Mouse (Mus musculus): ENCODE measurements around the gene Tada2b.

Gene Tada2b

GRCm38 (mm10) chr5:36484171-36484990 lies at the start of gene Tada2b, which contains the start of gene Ccdc96:
Gene Tada2b, minus strand, starts transcription at chr5:36484285.
Gene Ccdc96, plus strand, starts transcription at chr5:36484588.
- peak; percentile 97 for DNase-seq

- peak; percentile 70 to 73 for DNase-seq
Observed at GRCm38 (mm10) chr5:36530129-36530751, 46.2 kb upstream of the Tada2b start.

DNA sequence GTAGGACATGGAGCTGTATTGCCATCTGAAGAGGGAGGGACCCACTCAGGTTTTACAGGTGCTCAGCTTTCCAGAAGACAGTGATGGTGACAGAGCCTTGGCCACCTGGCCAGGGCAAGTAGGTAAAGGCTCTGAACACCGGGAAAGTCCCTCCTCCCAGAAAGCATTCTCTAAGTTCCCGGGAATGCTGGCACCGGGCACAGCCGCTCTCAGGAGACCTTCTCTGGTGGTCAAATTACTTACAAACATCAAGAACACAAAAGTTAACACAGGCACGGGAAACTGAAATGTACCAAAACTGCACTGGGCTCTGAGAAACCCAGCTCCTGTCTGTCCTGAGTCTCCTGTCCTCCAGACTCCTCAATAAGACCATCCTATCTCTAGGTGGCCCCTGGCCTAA lies 45.6 kb upstream of the Tada2b start:
- DNase-seq, result no peak

DNA sequence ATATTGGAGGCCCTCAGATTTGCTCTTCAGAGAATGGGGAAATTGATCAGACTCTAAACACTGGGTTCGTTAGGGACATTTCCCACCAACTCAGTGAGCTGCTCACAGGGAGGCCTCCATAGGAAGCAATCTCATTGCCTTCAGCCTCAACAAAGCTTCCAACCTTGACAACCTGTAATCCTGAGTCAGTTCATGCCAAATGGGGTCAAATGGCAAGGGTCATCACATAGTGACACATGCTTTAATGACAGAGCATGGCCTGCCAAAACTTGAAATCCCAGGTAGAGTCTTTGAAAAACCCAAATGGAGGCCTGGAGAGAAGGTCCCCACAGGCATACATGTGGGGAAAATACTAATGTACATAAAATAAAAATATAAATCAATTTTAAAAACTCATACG lies 42.8 kb upstream of the Tada2b start:
- DNase-seq, result no peak

- DNase-seq, result no peak
Observed at GRCm38 (mm10) chr5:36526274-36526673, 42.2 kb upstream of the Tada2b start.

DNA sequence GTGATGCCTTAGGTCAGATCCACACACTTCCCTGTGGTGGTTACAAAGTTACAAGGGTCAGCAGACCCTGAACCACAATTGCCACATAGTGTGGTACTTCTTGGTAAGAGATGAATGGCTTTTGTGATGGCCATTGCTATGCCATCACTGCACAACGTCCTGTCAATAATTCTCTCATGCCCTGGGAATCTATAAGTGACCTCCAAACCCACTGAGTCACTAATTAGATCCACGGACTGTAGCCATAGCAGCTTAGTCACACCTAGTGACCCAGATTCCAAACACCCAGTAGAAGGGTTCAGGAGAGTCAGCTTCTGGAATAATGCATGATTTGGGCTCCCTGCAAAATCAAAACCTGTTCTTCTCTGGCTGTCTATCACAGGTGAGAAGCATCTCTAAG lies 41.1 kb upstream of the Tada2b start:
- DNase-seq, result no peak

GRCm38 (mm10) chr5:36523219-36523703 lies 39.2 kb upstream of the Tada2b start:
- no peak for DNase-seq

- no peak for DNase-seq
Observed at GRCm38 (mm10) chr5:36522782-36523181, 38.7 kb upstream of the Tada2b start.

DNA sequence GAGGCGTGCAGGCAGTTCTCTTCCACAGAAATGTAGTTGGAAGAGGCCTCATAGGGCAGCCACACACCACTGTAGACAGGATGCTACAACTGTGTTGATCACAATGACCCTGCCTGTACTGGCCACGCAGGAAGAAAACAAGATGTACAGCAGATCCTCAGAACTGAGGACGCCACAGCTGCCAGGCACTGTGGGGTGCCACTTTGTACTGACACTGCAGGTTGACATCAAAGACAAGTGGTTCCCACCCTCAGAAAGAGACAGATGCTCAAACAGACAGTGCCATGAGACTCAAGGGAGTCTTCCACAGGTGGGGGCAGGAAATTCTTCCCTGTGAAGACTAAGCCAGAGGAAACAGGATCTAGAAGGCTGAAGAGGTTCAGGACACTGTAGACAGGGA lies 35.7 kb upstream of the Tada2b start:
- peak in 1 of 2 experiments; percentile 23 for DNase-seq

DNA sequence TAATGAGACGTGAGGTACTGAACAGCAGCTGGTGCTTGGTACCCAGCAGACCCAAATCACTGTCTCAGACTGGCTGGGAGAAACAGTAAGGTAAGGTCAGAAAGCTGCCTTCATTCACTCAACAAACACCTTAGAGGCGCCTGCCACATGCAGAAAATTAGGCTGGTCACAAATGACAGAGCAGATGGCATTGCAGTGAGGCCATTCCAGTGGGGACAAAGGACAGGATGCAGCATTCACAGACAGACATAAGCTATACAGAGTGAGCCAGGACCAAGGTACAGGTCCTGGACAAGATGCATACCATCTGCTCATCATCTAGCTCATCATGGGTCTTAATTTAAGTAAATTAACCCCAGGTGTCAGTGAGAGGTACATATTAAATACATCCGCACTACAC lies 33.5 kb upstream of the Tada2b start:
- no peak for DNase-seq

DNA sequence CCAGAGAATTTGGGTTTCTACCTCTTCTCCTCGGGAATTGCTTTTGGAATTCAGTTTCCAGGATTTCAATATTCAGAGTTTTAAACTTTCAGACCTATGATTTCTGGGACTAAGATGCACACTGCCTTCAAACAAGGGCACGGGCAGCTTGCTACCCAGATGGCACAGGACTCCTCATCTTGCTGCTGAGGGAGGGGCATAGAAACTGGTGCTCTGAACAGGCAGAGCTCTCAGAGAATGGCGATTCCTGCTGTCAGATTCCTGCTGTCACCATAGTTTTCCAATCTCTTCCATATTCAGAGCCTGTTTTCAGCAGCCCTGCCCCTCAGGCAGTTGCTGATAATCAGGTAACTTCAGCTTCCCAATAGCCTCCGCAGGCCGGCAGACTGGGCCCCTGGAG lies 31.5 kb upstream of the Tada2b start:
- no peak for DNase-seq

DNA sequence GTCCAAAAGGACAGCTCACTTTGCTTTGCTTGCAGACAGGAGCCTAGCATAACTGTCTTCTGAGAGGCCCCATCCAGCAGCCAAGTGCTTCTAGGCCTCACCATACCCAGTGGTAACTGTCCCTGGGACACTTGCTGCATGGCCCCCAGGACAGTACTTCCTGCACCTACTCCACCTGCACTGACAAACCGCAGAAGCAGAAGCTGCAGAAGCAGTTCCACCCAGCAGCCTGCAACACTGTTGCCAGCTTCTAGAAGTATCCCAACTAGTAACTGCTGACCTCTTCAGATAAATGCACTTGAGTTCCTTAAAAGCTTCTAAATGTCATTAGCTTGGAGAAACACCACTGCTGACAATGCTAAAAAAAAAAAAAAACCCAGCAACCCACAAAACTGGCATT lies 31.0 kb upstream of the Tada2b start:
- no peak for DNase-seq

DNA sequence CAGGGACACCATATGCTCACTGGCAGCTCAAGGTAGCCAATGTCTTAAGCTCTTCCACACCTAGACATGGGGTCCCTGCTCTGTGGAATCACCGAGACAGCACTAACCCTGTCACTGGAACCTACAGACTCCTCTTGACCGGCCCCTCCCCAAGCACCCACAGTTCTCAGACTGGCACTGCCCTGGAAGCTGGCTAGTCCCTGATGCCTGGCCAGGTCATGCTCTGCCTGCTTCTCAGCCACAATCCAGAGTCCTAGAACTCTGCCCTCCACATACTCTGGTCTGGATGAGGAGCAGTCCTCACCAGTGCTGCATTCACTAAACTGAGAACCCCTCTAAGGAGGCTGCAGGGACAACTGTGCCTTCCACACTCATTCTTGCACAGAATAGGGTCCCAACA lies 26.9 kb upstream of the Tada2b start:
- no peak for DNase-seq

DNA sequence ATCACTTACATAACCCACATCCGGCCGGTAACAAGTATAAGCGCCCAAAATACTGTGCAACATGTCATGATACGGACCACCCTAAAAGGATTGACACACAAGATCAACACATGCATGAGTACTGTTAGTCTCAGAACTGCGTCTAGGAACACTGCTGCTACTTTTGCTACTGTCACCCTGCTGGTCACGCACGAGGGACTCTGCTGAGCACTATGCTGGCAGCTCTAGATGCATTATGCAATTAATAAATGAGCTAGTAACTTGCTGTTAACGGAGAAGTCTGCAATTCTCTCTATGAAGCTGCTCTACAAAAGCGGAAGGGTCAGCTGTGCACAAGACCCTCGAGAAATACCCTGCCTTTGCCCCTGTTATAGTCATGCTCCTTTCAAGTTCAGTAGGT lies 24.3 kb upstream of the Tada2b start:
- no peak for DNase-seq

- no peak for DNase-seq
Observed at GRCm38 (mm10) chr5:36505643-36506042, 21.6 kb upstream of the Tada2b start.

DNA sequence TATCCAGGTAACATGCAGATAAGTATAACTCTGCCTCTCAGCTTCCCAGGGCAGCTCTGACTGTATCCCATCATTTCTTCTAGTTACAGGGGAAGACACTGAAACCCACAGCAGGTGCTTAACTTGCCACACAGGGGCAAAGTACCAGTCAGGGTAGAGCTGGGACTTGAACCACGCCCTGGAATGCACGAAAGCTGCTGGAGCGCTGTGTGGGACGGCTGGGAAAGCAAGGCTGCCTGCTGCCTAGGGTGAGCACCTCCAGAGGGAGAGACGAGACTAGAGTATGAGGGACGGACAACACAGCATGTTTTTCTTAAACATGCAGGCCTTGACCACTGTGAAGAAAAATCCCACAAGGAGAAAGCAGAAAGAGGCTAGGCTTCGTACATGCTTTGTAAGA lies 21.1 kb upstream of the Tada2b start:
- DNase-seq, result no peak

DNA sequence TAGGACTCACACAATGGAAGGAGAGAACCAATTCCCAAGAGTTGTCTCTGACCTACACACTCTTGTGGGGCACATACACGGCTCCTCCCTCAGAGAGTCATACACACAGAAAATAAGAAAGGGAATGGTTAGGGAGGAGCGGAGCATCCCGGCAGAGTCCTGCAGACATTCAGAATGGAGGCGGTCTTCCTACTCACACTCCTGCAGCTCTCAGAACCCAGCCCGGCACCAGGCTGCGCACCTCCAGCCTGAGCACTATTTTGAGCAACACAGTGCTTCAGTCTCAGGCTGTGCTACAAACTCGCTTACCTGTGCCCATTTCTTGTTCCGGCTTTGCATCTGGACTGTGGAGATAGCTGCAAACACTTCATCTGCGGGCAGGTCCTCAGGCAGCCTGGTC lies 10.6 kb upstream of the Tada2b start:
- no peak for DNase-seq

DNA sequence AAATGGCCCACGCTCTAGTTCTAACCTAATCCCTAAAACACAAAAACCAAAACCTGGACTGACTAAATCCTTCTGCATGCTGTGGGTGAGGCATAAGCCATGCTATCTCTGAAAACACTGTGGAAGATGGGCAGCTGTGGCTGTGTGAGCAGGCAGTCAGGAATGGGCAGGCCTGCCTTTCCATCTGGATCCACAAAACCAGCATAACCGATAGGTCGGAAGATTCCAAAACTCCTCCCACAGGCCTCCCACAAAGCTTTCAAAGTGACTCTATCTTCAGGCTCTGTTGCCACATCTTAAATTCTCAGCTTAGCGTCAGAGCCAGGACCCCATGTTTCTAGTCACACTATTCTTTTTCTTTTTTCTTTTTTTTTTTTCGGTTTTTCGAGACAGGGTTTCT lies 9.8 kb upstream of the Tada2b start:
- no peak for DNase-seq

DNA sequence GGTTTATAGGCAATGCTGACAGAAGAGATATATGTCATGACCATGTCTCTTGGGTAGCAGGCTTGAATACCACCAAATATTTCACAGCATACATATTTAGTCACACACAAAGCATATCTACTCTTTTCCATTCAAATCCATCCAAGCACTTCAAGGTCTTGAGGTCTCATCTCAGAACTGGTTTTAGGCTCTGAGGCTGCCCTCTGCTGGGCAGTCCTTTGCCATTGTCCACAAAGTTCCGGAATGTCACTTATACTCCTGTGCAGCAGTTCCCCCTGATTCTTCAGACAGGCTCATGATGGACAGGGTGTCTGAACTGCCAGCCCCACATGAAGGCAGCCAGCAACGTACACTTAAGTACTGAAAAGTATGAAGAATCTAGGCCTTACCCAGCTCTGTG lies 5.1 kb upstream of the Tada2b start:
- DNase-seq, result no peak

GRCm38 (mm10) chr5:36485306-36485705 lies 1.2 kb upstream of the Tada2b start:
- DNase-seq, result no peak

GRCm38 (mm10) chr5:36483203-36484101 lies 633 bp downstream of the Tada2b start:
- DNase-seq, result peak; percentile 40 to 53

GRCm38 (mm10) chr5:36481114-36481513 lies 3.0 kb downstream of the Tada2b start:
- no peak for DNase-seq

GRCm38 (mm10) chr5:36480398-36480797 lies 3.7 kb downstream of the Tada2b start:
- no peak for DNase-seq
